Mouse (Mus musculus): Measurements from ENCODE around the gene Colq. TPM values are rescaled to one million over a fixed set of nuclear protein-coding genes. Genes with fewer than 3 reads are reported as not detected.

Colq gene
- polyA plus RNA-seq, 1 experiment, result 3.0 TPM

DNA sequence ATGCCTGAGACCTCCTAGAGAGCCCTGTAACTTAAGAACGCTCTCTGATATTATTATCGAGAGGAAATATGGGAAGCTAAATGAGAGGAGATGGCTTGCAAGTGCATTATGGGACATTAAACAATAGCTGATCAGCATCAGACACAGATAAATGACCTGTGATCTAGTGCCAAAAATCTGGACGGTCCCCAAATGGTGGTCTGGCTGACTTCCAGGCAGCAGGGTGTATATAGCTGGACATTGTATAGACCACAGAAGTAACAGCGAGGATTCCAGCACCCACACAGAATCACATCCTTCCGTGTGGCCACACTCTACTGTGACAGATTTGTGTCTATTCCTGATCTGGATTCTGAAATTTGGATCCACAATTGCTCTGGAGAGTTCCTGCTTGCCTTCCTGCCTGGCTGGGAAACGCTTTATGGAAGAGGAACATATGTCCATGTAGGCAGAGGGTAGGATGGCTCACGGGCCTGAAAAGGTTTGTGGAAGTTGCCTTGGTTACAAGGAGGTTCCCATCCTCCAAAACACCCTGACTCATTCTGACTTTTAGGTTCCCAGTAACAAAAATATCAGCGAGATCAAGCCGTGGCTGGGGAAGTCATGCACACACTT, 18.5 kb downstream of the Colq start:
- TF ChIP-seq TCF12 (IDR thresholded peaks at IDR 0.05; ENCODE audit: insufficient read depth, poor library complexity, severe bottlenecking), result no peak
- no peak for TF ChIP-seq CEBPB (IDR thresholded peaks at IDR 0.05; ENCODE audit: insufficient read depth, poor library complexity, severe bottlenecking)
- TF ChIP-seq REST (IDR thresholded peaks at IDR 0.05; ENCODE audit: insufficient read depth, insufficient read length), result no peak
- no peak for TF ChIP-seq E2F4 (IDR thresholded peaks at IDR 0.05; ENCODE audit: insufficient read depth)
- TF ChIP-seq SRF (IDR thresholded peaks at IDR 0.05; ENCODE audit: control insufficient read depth, insufficient read length, low read depth), result no peak
- no peak for TF ChIP-seq MYOG (IDR thresholded peaks at IDR 0.05; ENCODE audit: control insufficient read depth in 1 of 3, insufficient read depth in 1 of 3, insufficient read length in 2 of 3, low read depth in 2 of 3)
- TF ChIP-seq MYOD1 (IDR thresholded peaks at IDR 0.05; ENCODE audit: control insufficient read depth in 1 of 3, insufficient read length in 2 of 3, low read depth in 2 of 3), result no peak
- no peak for TF ChIP-seq TCF3 (IDR thresholded peaks at IDR 0.05; ENCODE audit: insufficient read length, low read depth)
- no peak for TF ChIP-seq MAX (IDR thresholded peaks at IDR 0.05; ENCODE audit: low read depth)
- TF ChIP-seq POLR2AphosphoS2 (IDR thresholded peaks at IDR 0.05; ENCODE audit: insufficient read length, low read depth), result no peak

DNA sequence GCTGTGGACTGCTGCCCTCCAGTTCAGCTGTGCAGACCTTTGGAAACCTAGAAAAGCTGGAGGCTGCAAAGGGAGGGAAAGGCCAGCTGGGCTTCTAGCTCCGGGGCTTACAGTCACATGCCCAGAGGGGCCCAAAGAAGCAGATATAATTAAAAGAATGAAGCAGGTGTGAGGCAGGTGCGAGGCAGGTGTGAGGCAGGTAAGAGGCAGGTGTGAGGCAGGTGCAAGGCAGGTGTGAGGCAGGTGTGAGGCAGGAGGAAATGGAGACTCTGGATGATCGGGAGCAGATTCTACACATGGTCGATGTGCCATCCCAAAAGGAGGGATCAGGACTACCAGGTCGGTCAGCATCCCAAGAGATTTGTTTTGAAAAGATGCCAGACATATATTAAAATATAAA, 19.7 kb downstream of the Colq start:
- Histone ChIP-seq H3K36me3 (ENCODE audit: control insufficient read depth, insufficient read depth) (no peaks in the 10 kb centered on the region), H3K4me3 (no peak overlapping the region), H3K79me2 (ENCODE audit: control insufficient read depth, insufficient read depth) (no peaks in the 10 kb centered on the region)

More for the DNA sequence above, 18.5 kb downstream of the Colq start:
- no peaks in the 10 kb centered on the region for H3K36me3 ChIP-seq (ENCODE audit: control insufficient read depth, insufficient read depth)
- no peak overlapping the region for H3ac ChIP-seq (ENCODE audit: control insufficient read depth, insufficient read length)
- no peaks in the 10 kb centered on the region for H3K27me3 ChIP-seq (ENCODE audit: control insufficient read depth, insufficient read depth, insufficient read length)
- no peaks in the 10 kb centered on the region for H3K79me2 ChIP-seq (ENCODE audit: control insufficient read depth, insufficient read depth)
- no peak overlapping the region for H3K4me3 ChIP-seq
- H3K4me2 ChIP-seq (ENCODE audit: low read depth), result no peak overlapping the region

DNA sequence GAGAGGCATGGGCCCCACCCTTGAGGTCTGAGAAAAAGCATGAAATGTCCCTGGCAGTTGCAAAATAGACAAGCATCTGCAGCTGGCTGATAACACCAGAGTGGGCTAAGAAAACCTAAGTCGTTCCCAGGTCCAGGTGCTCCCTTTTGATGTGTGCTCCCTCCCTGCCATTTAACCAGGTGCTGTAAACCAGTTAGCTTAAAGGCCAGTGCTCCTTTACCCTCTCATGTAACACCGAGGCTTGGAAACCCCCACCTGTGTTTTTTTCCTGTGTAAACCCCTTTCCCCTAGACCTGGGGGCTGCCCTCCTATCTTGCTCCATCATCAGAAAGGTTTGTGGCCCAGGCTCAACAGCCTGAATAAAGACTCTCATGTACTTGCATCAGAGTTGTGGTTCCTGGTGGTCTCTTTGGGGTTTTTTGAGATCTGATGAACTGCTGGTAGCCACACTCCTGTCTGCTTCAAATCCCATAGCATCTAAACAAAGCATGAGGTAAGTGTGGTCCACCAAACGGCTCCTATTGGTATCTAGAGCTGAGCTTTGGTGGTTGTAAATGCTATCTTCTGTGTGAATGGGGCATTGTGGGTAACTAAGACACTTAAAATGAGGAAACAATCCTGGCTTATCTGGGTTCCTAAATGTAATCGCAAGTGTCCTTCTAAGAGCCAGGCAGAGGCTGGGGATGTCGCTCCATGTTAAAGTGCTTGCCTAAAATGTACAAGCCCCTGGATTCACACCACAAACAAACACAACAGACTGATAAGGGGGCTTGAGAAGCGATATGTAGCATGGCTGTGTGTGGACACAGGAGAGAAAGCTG, 20.8 kb downstream of the Colq start:
- H3K4me2 ChIP-seq (ENCODE audit: low read depth), result peak overlapping the region; percentile 74
- H3ac ChIP-seq (ENCODE audit: control insufficient read depth, insufficient read length), result no peak overlapping the region
- H3K4me3 ChIP-seq, result no peak overlapping the region
- no peaks in the 10 kb centered on the region for H3K27me3 ChIP-seq (ENCODE audit: control insufficient read depth, insufficient read depth, insufficient read length)
- no peaks in the 10 kb centered on the region for H3K79me2 ChIP-seq (ENCODE audit: control insufficient read depth, insufficient read depth)
- TF ChIP-seq USF1 (IDR thresholded peaks at IDR 0.05; ENCODE audit: low read depth) (no peak), POLR2AphosphoS2 (IDR thresholded peaks at IDR 0.05; ENCODE audit: insufficient read length, low read depth) (no peak), SRF (IDR thresholded peaks at IDR 0.05; ENCODE audit: control insufficient read depth, insufficient read length, low read depth) (no peak), MAX (IDR thresholded peaks at IDR 0.05; ENCODE audit: low read depth) (no peak), MYOG (IDR thresholded peaks at IDR 0.05; ENCODE audit: control insufficient read depth in 1 of 3, insufficient read depth in 1 of 3, insufficient read length in 2 of 3, low read depth in 2 of 3) (no peak), TCF12 (IDR thresholded peaks at IDR 0.05; ENCODE audit: insufficient read depth, poor library complexity, severe bottlenecking) (no peak)
- H3K36me3 ChIP-seq (ENCODE audit: control insufficient read depth, insufficient read depth), result no peaks in the 10 kb centered on the region

More for the DNA sequence above, 19.7 kb downstream of the Colq start:
- Histone ChIP-seq H3ac (ENCODE audit: control insufficient read depth, insufficient read length) (no peak overlapping the region), H3K4me2 (ENCODE audit: low read depth) (no peak overlapping the region), H3K27me3 (ENCODE audit: control insufficient read depth, insufficient read depth, insufficient read length) (no peaks in the 10 kb centered on the region)
- no peak for TF ChIP-seq POLR2AphosphoS2 (IDR thresholded peaks at IDR 0.05; ENCODE audit: insufficient read length, low read depth)
- TF ChIP-seq CEBPB (IDR thresholded peaks at IDR 0.05; ENCODE audit: insufficient read depth, poor library complexity, severe bottlenecking), result no peak
- TF ChIP-seq REST (IDR thresholded peaks at IDR 0.05; ENCODE audit: insufficient read depth, insufficient read length), result no peak
- TF ChIP-seq POLR2A (IDR thresholded peaks at IDR 0.05; ENCODE audit: insufficient read length, low read depth), result no peak
- TF ChIP-seq MYOD1 (IDR thresholded peaks at IDR 0.05; ENCODE audit: control insufficient read depth in 1 of 3, insufficient read length in 2 of 3, low read depth in 2 of 3), result peak in 1 of 3 experiments; percentile 70
- no peak for TF ChIP-seq E2F4 (IDR thresholded peaks at IDR 0.05; ENCODE audit: insufficient read depth)
- TF ChIP-seq TCF12 (IDR thresholded peaks at IDR 0.05; ENCODE audit: insufficient read depth, poor library complexity, severe bottlenecking), result no peak
- TF ChIP-seq MYOG (IDR thresholded peaks at IDR 0.05; ENCODE audit: control insufficient read depth in 1 of 3, insufficient read depth in 1 of 3, insufficient read length in 2 of 3, low read depth in 2 of 3), result peak in 1 of 3 experiments; percentile 54
- no peak for TF ChIP-seq USF1 (IDR thresholded peaks at IDR 0.05; ENCODE audit: low read depth)
- no peak for TF ChIP-seq SRF (IDR thresholded peaks at IDR 0.05; ENCODE audit: control insufficient read depth, insufficient read length, low read depth)
- no peak for TF ChIP-seq MAX (IDR thresholded peaks at IDR 0.05; ENCODE audit: low read depth)
- peak; percentile 35 for TF ChIP-seq TCF3 (IDR thresholded peaks at IDR 0.05; ENCODE audit: insufficient read length, low read depth)

DNA sequence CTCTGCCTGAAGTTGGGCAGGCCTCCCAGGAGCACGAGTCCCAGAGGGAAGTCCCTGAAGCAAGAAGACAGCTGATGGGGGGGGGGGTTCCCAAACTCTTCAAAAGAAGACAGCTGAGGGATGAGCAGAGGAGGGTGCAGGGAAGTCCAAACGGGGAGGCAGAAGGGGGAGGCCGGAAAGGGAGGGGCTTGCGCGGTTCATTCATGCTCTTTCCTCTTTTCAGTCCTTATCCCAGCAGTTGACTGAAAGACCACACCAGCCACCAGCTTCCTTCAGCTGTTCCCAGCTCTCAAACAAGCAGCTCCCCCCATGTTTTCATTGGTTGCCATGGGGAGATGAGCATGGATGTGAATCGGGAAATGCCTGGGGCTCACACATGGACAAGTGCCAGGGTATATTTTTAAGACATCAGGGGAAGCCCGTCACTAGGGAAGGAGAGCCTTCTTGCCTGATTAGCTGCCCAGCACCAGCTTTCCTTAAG, 22.0 kb downstream of the Colq start:
- Histone ChIP-seq H3K36me3 (ENCODE audit: control insufficient read depth, insufficient read depth) (no peaks in the 10 kb centered on the region), H3ac (ENCODE audit: control insufficient read depth, insufficient read length) (no peak overlapping the region), H3K4me3 (no peak overlapping the region), H3K27me3 (ENCODE audit: control insufficient read depth, insufficient read depth, insufficient read length) (no peaks in the 10 kb centered on the region), H3K79me2 (ENCODE audit: control insufficient read depth, insufficient read depth) (no peaks in the 10 kb centered on the region), H3K4me2 (ENCODE audit: low read depth) (peak overlapping the region; percentile 74)
- TF ChIP-seq TCF12 (IDR thresholded peaks at IDR 0.05; ENCODE audit: insufficient read depth, poor library complexity, severe bottlenecking), result peak; percentile 72
- peak; percentile 17 to 88 (median 17) for TF ChIP-seq MYOG (IDR thresholded peaks at IDR 0.05; ENCODE audit: control insufficient read depth in 1 of 3, insufficient read depth in 1 of 3, insufficient read length in 2 of 3, low read depth in 2 of 3)
- TF ChIP-seq E2F4 (IDR thresholded peaks at IDR 0.05; ENCODE audit: insufficient read depth), result no peak
- TF ChIP-seq MYOD1 (IDR thresholded peaks at IDR 0.05; ENCODE audit: control insufficient read depth in 1 of 3, insufficient read length in 2 of 3, low read depth in 2 of 3), result peak; percentile 80 to 93 (median 90)

Data from myocyte (in vitro differentiated cells).